Mouse (Mus musculus): Measurements from ENCODE around the gene Polr2h. TPM values are rescaled to one million over a fixed set of nuclear protein-coding genes. Genes with fewer than 3 reads are reported as not detected.

Gene Polr2h
- polyA plus RNA-seq, 1 experiment from 2014 or later, result 125 TPM

DNA sequence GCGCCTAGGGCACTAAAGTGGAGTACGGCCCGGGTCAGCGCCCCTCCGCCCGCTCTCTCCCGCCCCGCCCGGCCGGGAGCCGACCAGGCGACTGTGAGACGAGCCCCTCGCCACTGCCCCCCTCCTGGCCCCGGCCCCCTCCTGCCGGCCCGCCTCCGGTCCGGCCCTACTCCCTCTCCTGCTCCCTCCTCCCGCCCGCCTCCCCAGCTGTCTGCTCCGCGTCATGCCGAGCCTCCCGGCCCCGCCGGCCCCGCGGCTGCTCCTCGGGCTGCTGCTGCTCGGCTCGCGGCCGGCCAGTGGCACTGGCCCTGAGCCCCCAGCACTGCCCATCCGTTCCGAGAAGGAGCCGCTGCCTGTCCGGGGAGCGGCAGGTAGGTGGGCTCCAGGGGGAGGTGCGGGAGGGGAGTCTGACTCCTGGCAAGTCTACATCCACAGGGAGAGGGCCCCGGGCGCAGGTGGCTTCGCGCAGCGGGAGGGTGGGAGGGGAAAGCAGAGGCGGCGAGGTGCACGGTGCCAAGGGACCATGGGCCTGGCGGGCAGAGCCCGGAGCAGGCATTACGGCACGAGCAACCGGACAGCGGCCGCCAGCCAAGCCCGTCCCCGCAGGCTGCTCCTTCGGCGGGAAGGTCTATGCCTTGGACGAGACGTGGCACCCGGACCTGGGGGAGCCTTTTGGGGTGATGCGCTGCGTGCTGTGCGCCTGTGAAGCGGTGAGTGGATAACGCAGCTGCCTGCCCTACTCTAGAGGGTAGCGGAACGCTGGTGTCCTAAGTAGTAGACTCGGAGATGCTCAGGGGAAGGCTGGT is 15.7 kb downstream of the Polr2h start, which contains the start of gene Chrd:
Gene Chrd, plus strand, starts transcription at position 203 of the 806 bp plus-strand sequence.
- Histone ChIP-seq H3K4me2 (ENCODE audit: low read depth) (peak within 1 kb of the TSS; percentile 97), H3K4me3 (ENCODE audit: low read depth, low read length) (peak within 1 kb of the TSS; percentile 69), H3K36me3 (ENCODE audit: control insufficient read depth, insufficient read depth, low read length) (no peaks in the 10 kb centered on the region; the same call in 1 of the 2 replicates), H3K9ac (ENCODE audit: low read length) (peak within 1 kb of the TSS; percentile 82), H3K4me1 (ENCODE audit: control insufficient read depth, insufficient read depth, low read length) (peaks cover 9% of the 10 kb centered on the region; the same call in 1 of the 2 replicates), H3K9me3 (ENCODE audit: control insufficient read depth, low read length) (no peaks in the 10 kb centered on the region), H3K27me3 (ENCODE audit: control insufficient read depth, insufficient read depth, low read length) (peaks cover 23% of the 10 kb centered on the region), H3K27ac (ENCODE audit: low read depth, low read length) (peak within 1 kb of the TSS; percentile 76)
- peak; percentile 75 for ATAC-seq (ENCODE audit: insufficient read depth, low FRiP score, low TSS enrichment)
- peak; percentile 80 for DNase-seq (ENCODE audit: low spot score)
- under 1% methylated on average over 30 of the region's 70 CpGs for WGBS

DNA sequence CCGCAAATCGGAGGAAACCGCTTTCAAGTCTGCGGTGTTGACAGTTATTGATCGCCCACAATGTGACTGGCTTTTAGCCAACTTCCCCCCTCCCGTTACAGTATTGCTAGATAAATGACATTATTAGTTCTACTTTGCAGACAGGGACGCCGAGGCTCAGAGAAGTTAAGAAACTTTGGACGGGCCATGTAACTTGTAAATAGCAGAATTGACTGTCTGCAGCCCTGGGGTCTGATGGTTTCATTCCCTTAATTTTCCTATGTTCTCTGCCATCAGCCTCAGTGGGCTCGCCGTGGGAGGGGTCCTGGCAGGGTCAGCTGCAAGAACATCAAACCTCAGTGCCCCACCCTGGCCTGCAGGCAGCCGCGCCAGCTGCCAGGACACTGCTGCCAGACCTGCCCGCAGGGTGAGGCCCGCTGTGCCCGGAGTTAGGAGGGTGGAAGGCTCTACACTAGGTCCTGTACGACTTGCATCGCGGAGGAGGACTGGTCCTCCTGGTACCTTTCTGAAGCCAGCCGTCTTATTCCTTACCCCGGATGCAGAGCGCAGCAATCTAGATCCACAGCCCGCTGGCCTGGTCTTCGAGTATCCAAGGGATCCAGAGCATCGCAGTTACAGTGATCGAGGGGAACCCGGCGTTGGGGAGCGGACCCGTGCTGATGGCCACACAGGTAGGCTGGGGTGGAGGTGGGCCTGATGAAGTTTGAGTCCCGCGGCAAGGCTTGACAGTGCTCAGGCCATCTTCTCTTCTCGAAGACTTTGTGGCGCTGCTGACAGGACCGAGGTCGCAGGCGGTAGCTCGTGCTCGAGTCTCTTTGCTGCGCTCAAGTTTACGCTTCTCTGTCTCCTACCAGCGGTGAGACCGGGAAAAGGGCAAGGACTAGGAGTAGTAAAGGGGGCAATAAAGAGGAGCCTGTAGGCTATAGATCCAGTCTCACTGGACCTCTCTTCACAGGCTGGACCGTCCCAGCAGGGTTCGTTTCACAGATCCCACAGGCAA is 16.6 kb downstream of the Polr2h start, which contains the start of gene Thpo:
Gene Thpo, minus strand, starts transcription at position 781 of the 1,000 bp plus-strand sequence.
- ATAC-seq (ENCODE audit: insufficient read depth, low FRiP score, low TSS enrichment), result no peak
- no peaks in the 10 kb centered on the region; the same call in 1 of the 2 replicates for H3K36me3 ChIP-seq (ENCODE audit: control insufficient read depth, insufficient read depth, low read length)
- peak within 1 kb of the TSS; percentile 69 for H3K4me3 ChIP-seq (ENCODE audit: low read depth, low read length)
- peak within 1 kb of the TSS; percentile 82 for H3K9ac ChIP-seq (ENCODE audit: low read length)
- peak; percentile 35 for DNase-seq (ENCODE audit: low spot score)
- WGBS, result 3% methylated on average over 45 of the region's 45 CpGs
- no peaks in the 10 kb centered on the region for H3K9me3 ChIP-seq (ENCODE audit: control insufficient read depth, low read length)
- H3K27me3 ChIP-seq (ENCODE audit: control insufficient read depth, insufficient read depth, low read length), result peaks cover 21% of the 10 kb centered on the region
- H3K4me2 ChIP-seq (ENCODE audit: low read depth), result peak within 1 kb of the TSS; percentile 97
- no peak within 1 kb of the TSS for H3K27ac ChIP-seq (ENCODE audit: low read depth, low read length)
- peaks cover 9% of the 10 kb centered on the region; the same call in 1 of the 2 replicates for H3K4me1 ChIP-seq (ENCODE audit: control insufficient read depth, insufficient read depth, low read length)

DNA sequence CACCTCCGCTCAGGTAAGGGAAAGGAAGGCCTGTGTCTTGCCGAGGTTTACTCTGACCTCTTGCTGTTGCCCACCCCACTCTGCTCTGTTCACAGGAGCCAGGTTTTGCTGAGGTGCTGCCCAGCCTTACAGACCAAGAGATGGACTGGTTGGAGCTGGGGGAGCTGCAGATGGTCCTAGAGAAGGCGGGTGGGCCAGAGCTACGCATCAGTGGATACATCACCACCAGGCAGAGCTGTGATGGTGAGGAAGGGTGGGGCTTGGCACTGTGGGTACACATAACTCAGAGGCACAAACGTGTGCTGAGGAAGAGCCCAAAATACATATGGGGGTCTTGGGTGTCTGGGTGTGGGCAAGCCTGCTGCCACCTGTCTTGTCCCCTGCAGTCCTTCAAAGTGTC is 18.2 kb downstream of the Polr2h start:
- Histone ChIP-seq H3K9ac (ENCODE audit: low read length) (no peak overlapping the region), H3K27ac (ENCODE audit: low read depth, low read length) (no peak overlapping the region), H3K36me3 (ENCODE audit: control insufficient read depth, insufficient read depth, low read length) (no peaks in the 10 kb centered on the region; the same call in 1 of the 2 replicates), H3K4me1 (ENCODE audit: control insufficient read depth, insufficient read depth, low read length) (peaks cover 9% of the 10 kb centered on the region; the same call in 1 of the 2 replicates), H3K4me2 (ENCODE audit: low read depth) (no peak overlapping the region), H3K4me3 (ENCODE audit: low read depth, low read length) (no peak overlapping the region), H3K27me3 (ENCODE audit: control insufficient read depth, insufficient read depth, low read length) (peaks cover 21% of the 10 kb centered on the region), H3K9me3 (ENCODE audit: control insufficient read depth, low read length) (no peaks in the 10 kb centered on the region)
- DNase-seq (ENCODE audit: low spot score), result no peak
- no peak for ATAC-seq (ENCODE audit: insufficient read depth, low FRiP score, low TSS enrichment)
- 92% methylated on average over 5 of the region's 5 CpGs for WGBS

DNA sequence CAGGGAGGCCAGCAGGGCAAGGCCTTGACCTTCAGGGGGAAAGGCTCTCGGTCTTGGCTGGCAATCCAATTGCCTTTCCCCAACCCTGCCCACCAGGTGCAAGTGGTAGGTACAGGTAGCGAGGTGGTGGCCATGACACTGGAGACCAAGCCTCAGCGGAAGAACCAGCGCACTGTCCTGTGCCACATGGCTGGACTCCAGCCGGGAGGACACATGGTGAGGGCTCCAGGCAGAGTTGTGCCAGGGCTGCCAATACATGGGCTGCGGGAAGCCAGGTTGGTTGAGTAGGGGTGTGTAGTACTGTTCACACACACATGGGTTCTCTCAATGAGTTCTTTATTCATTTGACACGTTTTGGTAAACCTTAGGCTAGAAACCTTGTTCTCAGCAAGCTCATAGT is 18.7 kb downstream of the Polr2h start:
- H3K4me2 ChIP-seq (ENCODE audit: low read depth), result no peak overlapping the region
- H3K4me1 ChIP-seq (ENCODE audit: control insufficient read depth, insufficient read depth, low read length), result peaks cover 9% of the 10 kb centered on the region; the same call in 1 of the 2 replicates
- no peaks in the 10 kb centered on the region; the same call in 1 of the 2 replicates for H3K36me3 ChIP-seq (ENCODE audit: control insufficient read depth, insufficient read depth, low read length)
- 84% methylated on average over 7 of the region's 7 CpGs for WGBS
- H3K27ac ChIP-seq (ENCODE audit: low read depth, low read length), result no peak overlapping the region
- no peak for DNase-seq (ENCODE audit: low spot score)
- no peak overlapping the region for H3K4me3 ChIP-seq (ENCODE audit: low read depth, low read length)
- peaks cover 21% of the 10 kb centered on the region for H3K27me3 ChIP-seq (ENCODE audit: control insufficient read depth, insufficient read depth, low read length)
- no peaks in the 10 kb centered on the region for H3K9me3 ChIP-seq (ENCODE audit: control insufficient read depth, low read length)
- H3K9ac ChIP-seq (ENCODE audit: low read length), result no peak overlapping the region
- no peak for ATAC-seq (ENCODE audit: insufficient read depth, low FRiP score, low TSS enrichment)

DNA sequence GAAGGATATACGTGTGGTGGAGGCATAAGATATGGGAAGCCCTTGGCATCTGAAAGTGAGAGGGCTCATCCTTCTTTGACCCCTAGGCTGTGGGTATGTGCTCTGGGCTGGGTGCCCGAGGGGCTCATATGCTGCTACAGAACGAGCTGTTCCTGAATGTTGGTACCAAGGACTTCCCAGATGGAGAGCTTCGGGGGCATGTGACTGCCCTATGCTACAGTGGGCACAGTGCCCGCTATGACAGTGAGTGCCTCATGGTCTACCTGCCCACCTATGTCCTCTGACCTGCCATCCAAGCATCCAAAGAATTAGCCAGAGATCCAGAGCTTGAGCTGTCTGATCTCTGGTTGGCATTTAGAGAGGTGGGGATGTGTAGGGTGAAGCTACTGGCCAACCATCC is 19.4 kb downstream of the Polr2h start:
- Histone ChIP-seq H3K9ac (ENCODE audit: low read length) (no peak overlapping the region), H3K4me3 (ENCODE audit: low read depth, low read length) (no peak overlapping the region), H3K27me3 (ENCODE audit: control insufficient read depth, insufficient read depth, low read length) (peaks cover 21% of the 10 kb centered on the region), H3K36me3 (ENCODE audit: control insufficient read depth, insufficient read depth, low read length) (no peaks in the 10 kb centered on the region), H3K9me3 (ENCODE audit: control insufficient read depth, low read length) (no peaks in the 10 kb centered on the region), H3K4me2 (ENCODE audit: low read depth) (no peak overlapping the region), H3K27ac (ENCODE audit: low read depth, low read length) (no peak overlapping the region), H3K4me1 (ENCODE audit: control insufficient read depth, insufficient read depth, low read length) (peaks cover 9% of the 10 kb centered on the region; the same call in 1 of the 2 replicates)
- ATAC-seq (ENCODE audit: insufficient read depth, low FRiP score, low TSS enrichment), result no peak
- no peak for DNase-seq (ENCODE audit: low spot score)
- WGBS, result 91% methylated on average over 5 of the region's 5 CpGs

DNA sequence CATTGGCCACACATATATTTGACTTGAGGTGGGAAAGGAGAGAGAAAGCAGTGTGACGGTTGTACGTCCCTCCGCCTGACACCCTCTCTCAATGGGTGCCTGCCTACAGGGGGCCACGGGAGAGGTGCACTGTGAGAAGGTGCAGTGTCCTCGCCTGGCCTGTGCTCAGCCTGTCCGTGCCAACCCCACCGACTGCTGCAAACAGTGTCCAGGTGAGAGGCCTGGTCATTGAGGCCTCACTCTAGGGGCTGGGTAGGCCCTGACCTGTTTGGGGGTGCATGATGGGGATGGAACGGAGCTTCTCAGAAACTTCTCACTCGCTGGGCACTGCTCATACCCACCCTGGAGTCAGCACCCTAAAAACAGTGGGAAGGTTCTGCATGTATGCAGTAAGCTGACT is 22.4 kb downstream of the Polr2h start:
- Histone ChIP-seq H3K27ac (ENCODE audit: low read depth, low read length) (no peak overlapping the region), H3K36me3 (ENCODE audit: control insufficient read depth, insufficient read depth, low read length) (no peaks in the 10 kb centered on the region), H3K9ac (ENCODE audit: low read length) (no peak overlapping the region), H3K4me1 (ENCODE audit: control insufficient read depth, insufficient read depth, low read length) (no peaks in the 10 kb centered on the region), H3K27me3 (ENCODE audit: control insufficient read depth, insufficient read depth, low read length) (peaks cover 6% of the 10 kb centered on the region), H3K4me2 (ENCODE audit: low read depth) (no peak overlapping the region), H3K4me3 (ENCODE audit: low read depth, low read length) (no peak overlapping the region), H3K9me3 (ENCODE audit: control insufficient read depth, low read length) (no peaks in the 10 kb centered on the region)
- DNase-seq (ENCODE audit: low spot score), result no peak
- no peak for ATAC-seq (ENCODE audit: insufficient read depth, low FRiP score, low TSS enrichment)
- WGBS, result 86% methylated on average over 9 of the region's 9 CpGs

DNA sequence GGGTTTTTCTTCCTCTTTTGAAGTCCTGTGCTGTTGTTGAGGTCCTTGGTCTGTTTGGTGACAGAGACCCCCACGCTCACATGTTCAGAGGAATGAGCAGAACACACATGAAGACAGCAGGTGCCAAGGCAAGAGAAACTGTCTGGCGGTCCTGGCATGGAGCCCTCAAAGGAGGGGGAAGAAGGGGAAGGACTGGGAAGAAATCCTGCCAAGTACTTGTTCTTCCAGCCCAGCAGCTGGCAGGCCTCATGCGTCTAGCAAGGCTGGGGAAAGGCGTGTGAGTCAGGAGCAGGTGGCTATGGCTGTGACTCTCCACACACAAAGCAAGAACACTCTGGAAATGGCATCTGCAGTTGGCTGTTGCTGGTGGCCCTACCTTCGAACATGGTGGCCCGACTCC is 29.2 kb downstream of the Polr2h start:
- DNase-seq (ENCODE audit: low spot score) (no peak), ATAC-seq (ENCODE audit: insufficient read depth, low FRiP score, low TSS enrichment) (no peak)
- Histone ChIP-seq H3K4me1 (ENCODE audit: control insufficient read depth, insufficient read depth, low read length) (no peaks in the 10 kb centered on the region), H3K4me2 (ENCODE audit: low read depth) (no peak overlapping the region), H3K27ac (ENCODE audit: low read depth, low read length) (no peak overlapping the region), H3K9ac (ENCODE audit: low read length) (no peak overlapping the region), H3K27me3 (ENCODE audit: control insufficient read depth, insufficient read depth, low read length) (no peaks in the 10 kb centered on the region), H3K9me3 (ENCODE audit: control insufficient read depth, low read length) (no peaks in the 10 kb centered on the region), H3K36me3 (ENCODE audit: control insufficient read depth, insufficient read depth, low read length) (no peaks in the 10 kb centered on the region), H3K4me3 (ENCODE audit: low read depth, low read length) (no peak overlapping the region)
- WGBS, result 83% methylated on average over 6 of the region's 6 CpGs

DNA sequence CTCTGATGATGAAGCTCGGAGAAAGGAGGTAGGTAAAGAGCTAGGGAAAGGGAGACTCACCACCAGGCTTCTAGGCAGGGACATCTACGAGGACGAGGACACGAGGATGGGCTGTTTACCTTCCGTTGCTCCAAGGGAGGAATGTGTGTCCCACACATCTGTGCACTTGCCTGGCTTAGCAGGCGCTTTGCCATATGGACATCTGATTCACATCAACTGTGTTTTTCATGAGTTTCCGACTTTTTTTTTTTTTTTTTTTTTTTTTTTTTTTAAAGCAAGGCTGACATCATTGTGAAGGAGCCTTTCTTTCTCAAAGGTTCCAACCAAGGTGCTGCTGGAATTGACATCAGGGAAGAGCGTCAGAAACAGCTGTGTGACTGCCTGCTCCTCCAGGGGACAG is 33.1 kb downstream of the Polr2h start:
- no peak for DNase-seq (ENCODE audit: low spot score)
- 43% methylated on average over 8 of the region's 8 CpGs for WGBS
- H3K9me3 ChIP-seq (ENCODE audit: control insufficient read depth, low read length), result no peaks in the 10 kb centered on the region

More for the DNA sequence above, 33.1 kb downstream of the Polr2h start:
- Histone ChIP-seq H3K27ac (ENCODE audit: low read depth, low read length) (no peak overlapping the region), H3K27me3 (ENCODE audit: control insufficient read depth, insufficient read depth, low read length) (no peaks in the 10 kb centered on the region), H3K4me3 (ENCODE audit: low read depth, low read length) (no peak overlapping the region), H3K4me1 (ENCODE audit: control insufficient read depth, insufficient read depth, low read length) (no peaks in the 10 kb centered on the region), H3K9ac (ENCODE audit: low read length) (no peak overlapping the region), H3K4me2 (ENCODE audit: low read depth) (no peak overlapping the region), H3K36me3 (ENCODE audit: control insufficient read depth, insufficient read depth, low read length) (no peaks in the 10 kb centered on the region)
- ATAC-seq (ENCODE audit: insufficient read depth, low FRiP score, low TSS enrichment), result no peak
